Mouse (Mus musculus) kidney, postnatal 0 days (tissue): ENCODE measurements around the gene Bcl2. TPM values are rescaled to one million over a fixed set of nuclear protein-coding genes. Genes with fewer than 3 reads are reported as not detected.

ENCODE experiments used
- ATAC-seq: fragments of 200-750 bp; cut with Nextera tagmentation; replicated peaks from 2 replicates; pipeline ENCODE4 v1.8.0; 2017; ENCODE audit warnings: low read depth, moderate number of reproducible peaks, moderate TSS enrichment, moderate library complexity; ENCODE audit not compliant: low FRiP score
- DNase-seq: peaks from one replicate; pipeline ENCODE4 v3.0.0-alpha.2; 2016; ENCODE audit warnings: low spot score
- H3K27ac ChIP-seq: fragments of 300-500 bp; sonication (generic); 2 replicates; pipeline ENCODE4 v1.5.1; 2014; ENCODE audit warnings: mild to moderate bottlenecking
- H3K27me3 ChIP-seq: fragments of 300-500 bp; sonication (generic); 2 replicates; pipeline ENCODE4 v1.6.1; 2014; ENCODE audit warnings: low read length, mixed read lengths; ENCODE audit not compliant: insufficient read depth
- H3K36me3 ChIP-seq: fragments of 300-500 bp; sonication (generic); 2 replicates; pipeline ENCODE4 v1.6.1; 2014; ENCODE audit warnings: low read length, mixed read lengths; ENCODE audit not compliant: insufficient read depth
- H3K4me1 ChIP-seq: fragments of 300-500 bp; sonication (generic); replicated peaks from 2 replicates; pipeline ENCODE4 v1.6.1; 2014; ENCODE audit warnings: antibody characterized with exemption, low read length, mixed read lengths; ENCODE audit not compliant: insufficient read depth
- H3K4me2 ChIP-seq: fragments of 300-500 bp; sonication (generic); 2 replicates; pipeline ENCODE4 v1.6.1; 2014; ENCODE audit warnings: mild to moderate bottlenecking, low read length, moderate library complexity, mixed read lengths
- H3K4me3 ChIP-seq: fragments of 300-500 bp; sonication (generic); replicated peaks from 2 replicates; pipeline ENCODE4 v1.5.1; 2014; ENCODE audit warnings: low read depth, low read length
- H3K9ac ChIP-seq: fragments of 300-500 bp; sonication (generic); 2 replicates; pipeline ENCODE4 v1.6.1; 2014; ENCODE audit warnings: low read depth, low read length
- H3K9me3 ChIP-seq: fragments of 300-500 bp; sonication (generic); replicated peaks from 2 replicates; pipeline ENCODE4 v1.6.1; 2016; ENCODE audit warnings: low read length, inconsistent platforms, mixed read lengths
- CTCF ChIP-seq: IDR thresholded peaks from 2 replicates; pipeline ENCODE4 v1.5.1; 2016; ENCODE audit warnings: antibody characterized with exemption, low read depth, mild to moderate bottlenecking, moderate library complexity
- WGBS: fragments of 180-500 bp; shearing (Covaris S2); extraction: QIAGEN DNeasy Blood & Tissue Kit; methylation state at CpG from one replicate; pipeline ENCODE4 v1.1.7; 2014; 5-methylcytosine and 5-hydroxymethylcytosine counted together
- polyA plus RNA-seq: library from polyadenylated mRNA; unstranded; fragments of >200 nt; fragmentation: Nextera tagmentation; extraction: Ambion mirVana; gene quantifications from 2 replicates; pipeline ENCODE4 v1.2.1, GENCODE M21; 2015

Gene Bcl2
- polyA plus RNA-seq, 1 experiment from 2014 or later: 11.7 TPM

DNA sequence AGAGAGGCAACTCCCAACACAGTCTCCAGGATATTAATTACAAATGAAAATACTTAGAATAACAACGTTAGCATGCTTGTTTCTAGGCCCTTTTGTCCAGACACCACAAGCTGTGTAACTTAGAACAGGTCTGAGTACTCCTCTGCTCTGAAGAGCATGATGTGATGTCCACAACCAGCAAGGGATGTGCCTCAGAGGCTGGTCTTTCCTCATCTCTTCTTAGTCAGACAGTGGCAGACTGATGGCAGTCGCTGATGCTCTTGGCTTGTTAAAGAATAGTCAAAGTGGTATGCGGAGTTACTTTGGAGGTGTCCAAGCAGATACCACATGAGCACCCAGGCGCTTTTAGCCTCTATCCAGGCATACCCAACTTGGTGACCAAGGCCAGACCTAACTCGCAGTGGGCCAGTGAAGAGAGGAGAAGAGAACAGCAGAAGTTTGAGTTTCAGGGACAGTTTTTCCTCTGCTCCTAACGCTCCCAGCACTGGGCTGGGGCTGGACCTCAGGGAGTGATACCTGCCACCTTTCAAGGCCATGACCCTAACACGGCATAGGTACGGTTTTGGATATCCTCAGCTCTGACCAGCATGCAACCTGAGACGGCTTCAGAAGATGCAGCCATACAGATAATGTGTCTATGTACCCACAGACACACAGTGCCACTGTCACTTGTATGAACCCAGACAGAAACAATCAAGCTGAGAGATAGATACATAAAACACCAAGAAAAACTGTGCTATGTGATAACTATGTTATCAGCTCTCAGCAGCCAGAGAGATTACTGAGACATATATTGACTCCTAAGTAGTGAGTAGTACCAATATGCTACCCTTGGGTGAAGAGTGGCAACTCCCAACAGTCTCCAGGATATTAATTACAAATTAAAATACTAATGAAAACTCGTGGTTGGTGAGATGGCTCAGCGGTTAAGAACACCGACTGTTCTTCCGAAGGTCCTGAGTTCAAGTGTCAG is 1.3 kb upstream of the Bcl2 start:
- Histone ChIP-seq H3K9ac (no peak overlapping the region), H3K27ac (no peak overlapping the region), H3K4me3 (no peak overlapping the region), H3K9me3 (no peaks in the 10 kb centered on the region), H3K4me2 (peak overlapping the region; percentile 95; the same call in 1 of the 2 replicates), H3K27me3 (no peaks in the 10 kb centered on the region), H3K4me1 (peaks cover 5% of the 10 kb centered on the region; the same call in 1 of the 2 replicates), H3K36me3 (no peaks in the 10 kb centered on the region)
- WGBS: 72% methylated on average over 13 of the region's 13 CpGs
- DNase-seq (no peak), ATAC-seq (no peak)
- TF ChIP-seq CTCF: no peak

DNA sequence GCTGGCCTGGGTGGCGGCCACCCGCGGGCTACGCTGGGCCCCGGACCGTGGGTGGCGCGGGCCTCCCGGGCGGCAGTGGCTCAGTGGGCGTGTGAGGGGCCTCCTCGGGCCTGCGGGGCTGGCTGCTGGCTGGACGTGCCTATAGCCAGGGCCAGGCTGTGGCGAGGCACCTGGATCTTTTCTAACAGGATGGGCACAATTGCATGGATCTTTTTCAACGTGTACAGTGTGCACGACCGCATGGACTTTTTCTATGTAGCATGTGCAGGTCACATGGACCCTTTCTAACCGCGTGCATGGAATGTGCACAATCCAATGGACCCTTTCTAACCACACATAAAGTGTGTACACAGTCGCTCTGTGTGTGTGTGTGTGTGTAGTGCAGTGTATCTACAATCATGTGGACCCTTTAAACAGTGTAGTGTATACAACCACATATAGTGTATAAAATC is 482 bp upstream of the Bcl2 start:
- Histone ChIP-seq H3K4me3 (peak overlapping the region; percentile 81), H3K27ac (peak overlapping the region; percentile 92), H3K36me3 (no peaks in the 10 kb centered on the region), H3K9me3 (no peaks in the 10 kb centered on the region), H3K9ac (peak overlapping the region; percentile 85), H3K4me2 (peak overlapping the region; percentile 95), H3K27me3 (no peaks in the 10 kb centered on the region), H3K4me1 (peaks cover 7% of the 10 kb centered on the region; the same call in 1 of the 2 replicates)
- no peak for TF ChIP-seq CTCF
- ATAC-seq: no peak; the same call in 1 of the 2 replicates
- DNase-seq: no peak
- WGBS: 4% methylated on average over 21 of the region's 21 CpGs

GRCm38 (mm10) chr1:106712330-106712729 is 1.7 kb downstream of the Bcl2 start:
- H3K9ac ChIP-seq: peak overlapping the region; percentile 44; the same call in 1 of the 2 replicates
- peak; percentile 37 for ATAC-seq
- peaks cover 23% of the 10 kb centered on the region for H3K4me1 ChIP-seq
- 4% methylated on average over 22 of the region's 22 CpGs for WGBS
- no peaks in the 10 kb centered on the region for H3K9me3 ChIP-seq
- DNase-seq: peak; percentile 73
- H3K27ac ChIP-seq: peak overlapping the region; percentile 28; the same call in 1 of the 2 replicates
- TF ChIP-seq CTCF: peak; percentile 81
- H3K4me2 ChIP-seq: peak overlapping the region; percentile 95
- peak overlapping the region; percentile 81 for H3K4me3 ChIP-seq
- no peaks in the 10 kb centered on the region for H3K36me3 ChIP-seq
- no peaks in the 10 kb centered on the region for H3K27me3 ChIP-seq

- WGBS: 22% methylated on average over 12 of the region's 12 CpGs
- Histone ChIP-seq H3K27me3 (no peaks in the 10 kb centered on the region), H3K4me1 (peaks cover 24% of the 10 kb centered on the region), H3K4me2 (peak overlapping the region; percentile 95), H3K36me3 (no peaks in the 10 kb centered on the region), H3K4me3 (peak overlapping the region; percentile 81), H3K9me3 (no peaks in the 10 kb centered on the region), H3K27ac (no peak overlapping the region), H3K9ac (0 out of 2 replicates have a peak overlapping the region, but pooled peaks have one; percentile 44)
- no peak for ATAC-seq
- peak; percentile 62 for TF ChIP-seq CTCF
- peak; percentile 84 for DNase-seq
These were observed 2.5 kb downstream of the Bcl2 start for GRCm38 (mm10) chr1:106711356-106712125.

GRCm38 (mm10) chr1:106710202-106710601 is 3.9 kb downstream of the Bcl2 start:
- Histone ChIP-seq H3K4me2 (0 out of 2 replicates have a peak overlapping the region, but pooled peaks have one; percentile 23), H3K9ac (no peak overlapping the region), H3K27ac (no peak overlapping the region), H3K36me3 (no peaks in the 10 kb centered on the region), H3K27me3 (no peaks in the 10 kb centered on the region), H3K4me1 (peaks cover 29% of the 10 kb centered on the region), H3K4me3 (no peak overlapping the region), H3K9me3 (no peaks in the 10 kb centered on the region)
- TF ChIP-seq CTCF: no peak
- WGBS: 49% methylated on average over 7 of the region's 7 CpGs
- ATAC-seq: no peak
- DNase-seq: no peak
